In genomic region chr9:96735946-96736345, GRCm38 (mm10) we compare ENCODE assay signal across 15 mouse cellular contexts. TPM values are rescaled to one million over a fixed set of nuclear protein-coding genes. Genes with fewer than 3 reads are reported as not detected.
DNase-seq lines count a peak whose midpoint lies in the region; ATAC-seq and TF ChIP-seq lines count a peak whose summit lies in the region.
"Had no signal": no experiment of that assay in that cellular context is flagged by ENCODE, and none has a peak within 500 bp of the region (broad histone marks: within the 10 kb centered on the region; RNA-seq: fewer than 3 reads in every experiment).

No protein-coding gene starts in this region.

- no peaks in the 10 kb centered on the region for H3K36me3 ChIP-seq in forebrain, embryonic 11.5 days (ENCODE audit: control insufficient read depth, insufficient read depth, low read length)
- no peaks in the 10 kb centered on the region for H3K36me3 ChIP-seq in forebrain, embryonic 10.5 days (replicated peaks)
- H3K36me3 ChIP-seq in hindbrain, embryonic 12.5 days, result no peaks in the 10 kb centered on the region
- no peaks in the 10 kb centered on the region for H3K36me3 ChIP-seq in hindbrain, postnatal 0 days (ENCODE audit: insufficient read depth, low read length)
- H3K36me3 ChIP-seq in midbrain, embryonic 13.5 days, result no peaks in the 10 kb centered on the region
- no peaks in the 10 kb centered on the region for H3K36me3 ChIP-seq in midbrain, postnatal 0 days (ENCODE audit: insufficient read depth, low read length)
- no peaks in the 10 kb centered on the region for H3K36me3 ChIP-seq in embryonic facial prominence, embryonic 14.5 days (ENCODE audit: control insufficient read depth, insufficient read depth, low read length)
- H3K36me3 ChIP-seq: forebrain, embryonic 15.5 days; G1E; liver, embryonic 15.5 days had no signal

- no peak for TF ChIP-seq CTCF in hindbrain, postnatal 0 days (IDR thresholded peaks at IDR 0.05; ENCODE audit: low read depth)
- TF ChIP-seq CTCF in midbrain, postnatal 0 days (IDR thresholded peaks at IDR 0.05), result no peak

- H3K9ac ChIP-seq in forebrain, embryonic 11.5 days (ENCODE audit: low read length), result no peak overlapping the region
- no peak overlapping the region for H3K9ac ChIP-seq in hindbrain, embryonic 12.5 days
- H3K9ac ChIP-seq in hindbrain, postnatal 0 days (replicated peaks; ENCODE audit: low read length), result no peak overlapping the region
- no peak overlapping the region for H3K9ac ChIP-seq in midbrain, embryonic 13.5 days (replicated peaks)
- no peak overlapping the region for H3K9ac ChIP-seq in midbrain, postnatal 0 days (replicated peaks; ENCODE audit: low read length, poor library complexity, severe bottlenecking)
- no peak overlapping the region for H3K9ac ChIP-seq in embryonic facial prominence, embryonic 14.5 days (ENCODE audit: low read depth, low read length)
- H3K9ac ChIP-seq: forebrain, embryonic 15.5 days; liver, embryonic 15.5 days had no signal

- ATAC-seq in forebrain, embryonic 11.5 days (replicated peaks; ENCODE audit: low FRiP score), result no peak
- no peak for ATAC-seq in hindbrain, embryonic 12.5 days (ENCODE audit: low FRiP score)
- no peak for ATAC-seq in hindbrain, postnatal 0 days
- no peak for ATAC-seq in midbrain, embryonic 13.5 days
- no peak for ATAC-seq in midbrain, postnatal 0 days (ENCODE audit: low FRiP score)
- no peak for ATAC-seq in embryonic facial prominence, embryonic 14.5 days (ENCODE audit: low read depth)
- ATAC-seq: forebrain, embryonic 15.5 days had no signal

- H3K4me1 ChIP-seq in forebrain, embryonic 11.5 days (replicated peaks; ENCODE audit: control insufficient read depth, insufficient read depth, low read length), result peaks cover 8% of the 10 kb centered on the region
- H3K4me1 ChIP-seq in forebrain, embryonic 10.5 days, result peaks cover 43% of the 10 kb centered on the region
- peaks cover 14% of the 10 kb centered on the region for H3K4me1 ChIP-seq in hindbrain, embryonic 12.5 days
- no peaks in the 10 kb centered on the region for H3K4me1 ChIP-seq in hindbrain, postnatal 0 days (ENCODE audit: insufficient read depth, low read length)
- H3K4me1 ChIP-seq in midbrain, embryonic 13.5 days (replicated peaks), result peaks cover 43% of the 10 kb centered on the region
- peaks cover 5% of the 10 kb centered on the region; the same call in 1 of the 2 replicates for H3K4me1 ChIP-seq in midbrain, postnatal 0 days (ENCODE audit: insufficient read depth, low read length)
- peaks cover 11% of the 10 kb centered on the region; the same call in 1 of the 2 replicates for H3K4me1 ChIP-seq in embryonic facial prominence, embryonic 14.5 days (ENCODE audit: control insufficient read depth, insufficient read depth, low read length)
- H3K4me1 ChIP-seq: liver, embryonic 15.5 days had no signal

- 71% methylated on average over 4 of the region's 4 CpGs for WGBS in forebrain, embryonic 11.5 days
- 77% methylated on average over 4 of the region's 4 CpGs for WGBS in forebrain, embryonic 10.5 days
- 59% methylated on average over 4 of the region's 4 CpGs for WGBS in hindbrain, embryonic 12.5 days
- 64% methylated on average over 4 of the region's 4 CpGs for WGBS in hindbrain, postnatal 0 days
- 49% methylated on average over 4 of the region's 4 CpGs for WGBS in midbrain, embryonic 13.5 days
- 39% methylated on average over 4 of the region's 4 CpGs for WGBS in midbrain, postnatal 0 days
- WGBS in embryonic facial prominence, embryonic 14.5 days, result 40% methylated on average over 4 of the region's 4 CpGs

- no peaks in the 10 kb centered on the region for H3K9me3 ChIP-seq in forebrain, embryonic 11.5 days (ENCODE audit: control insufficient read depth, low read length)
- no peaks in the 10 kb centered on the region for H3K9me3 ChIP-seq in forebrain, embryonic 10.5 days
- H3K9me3 ChIP-seq in hindbrain, embryonic 12.5 days (replicated peaks), result no peaks in the 10 kb centered on the region
- H3K9me3 ChIP-seq in hindbrain, postnatal 0 days (ENCODE audit: low read length), result no peaks in the 10 kb centered on the region
- no peaks in the 10 kb centered on the region for H3K9me3 ChIP-seq in midbrain, embryonic 13.5 days
- H3K9me3 ChIP-seq in midbrain, postnatal 0 days (ENCODE audit: low read length), result no peaks in the 10 kb centered on the region
- no peaks in the 10 kb centered on the region for H3K9me3 ChIP-seq in embryonic facial prominence, embryonic 14.5 days (ENCODE audit: control insufficient read depth, low read length)
- H3K9me3 ChIP-seq: forebrain, embryonic 15.5 days; G1E; liver, embryonic 15.5 days had no signal

- no peaks in the 10 kb centered on the region for H3K27me3 ChIP-seq in forebrain, embryonic 11.5 days (ENCODE audit: control insufficient read depth, insufficient read depth, low read length)
- peaks cover 12% of the 10 kb centered on the region for H3K27me3 ChIP-seq in forebrain, embryonic 10.5 days (ENCODE audit: poor library complexity, severe bottlenecking)
- H3K27me3 ChIP-seq in hindbrain, embryonic 12.5 days, result no peaks in the 10 kb centered on the region
- no peaks in the 10 kb centered on the region for H3K27me3 ChIP-seq in hindbrain, postnatal 0 days (ENCODE audit: insufficient read depth, low read length)
- H3K27me3 ChIP-seq in midbrain, embryonic 13.5 days, result no peaks in the 10 kb centered on the region
- no peaks in the 10 kb centered on the region for H3K27me3 ChIP-seq in midbrain, postnatal 0 days (ENCODE audit: insufficient read depth, low read length)
- no peaks in the 10 kb centered on the region for H3K27me3 ChIP-seq in embryonic facial prominence, embryonic 14.5 days (replicated peaks; ENCODE audit: control insufficient read depth, insufficient read depth, low read length)
- H3K27me3 ChIP-seq: forebrain, embryonic 15.5 days had no signal

- DNase-seq in forebrain, embryonic 11.5 days (ENCODE audit: low spot score), result peak; percentile 47
- no peak for DNase-seq in forebrain, embryonic 10.5 days (ENCODE audit: extremely low spot score, low spot score)
- no peak for DNase-seq in hindbrain, postnatal 0 days (ENCODE audit: low spot score)
- no peak for DNase-seq in midbrain, postnatal 0 days (ENCODE audit: low spot score)
- peak; percentile 42 for DNase-seq in embryonic facial prominence, embryonic 14.5 days (ENCODE audit: low spot score)
- no peak for DNase-seq in liver
- DNase-seq: cerebellum, adult 11-12 months; layer of hippocampus, adult 9-11 months; lung, postnatal 36 days had no signal

- H3K4me3 ChIP-seq in forebrain, embryonic 11.5 days (ENCODE audit: low read depth, low read length), result no peak overlapping the region
- H3K4me3 ChIP-seq in forebrain, embryonic 10.5 days, result no peak overlapping the region
- H3K4me3 ChIP-seq in hindbrain, embryonic 12.5 days, result no peak overlapping the region
- H3K4me3 ChIP-seq in hindbrain, postnatal 0 days (ENCODE audit: low read length), result no peak overlapping the region
- H3K4me3 ChIP-seq in midbrain, embryonic 13.5 days (replicated peaks), result no peak overlapping the region
- H3K4me3 ChIP-seq in midbrain, postnatal 0 days (ENCODE audit: low read depth, low read length), result no peak overlapping the region
- no peak overlapping the region for H3K4me3 ChIP-seq in embryonic facial prominence, embryonic 14.5 days (ENCODE audit: low read depth, low read length)
- H3K4me3 ChIP-seq: forebrain, embryonic 15.5 days; liver, embryonic 15.5 days had no signal

- no peak overlapping the region for H3K4me2 ChIP-seq in forebrain, embryonic 11.5 days (ENCODE audit: low read depth, low read length, severe bottlenecking)
- no peak overlapping the region for H3K4me2 ChIP-seq in hindbrain, embryonic 12.5 days (replicated peaks)
- no peak overlapping the region for H3K4me2 ChIP-seq in hindbrain, postnatal 0 days (ENCODE audit: low read depth, low read length)
- H3K4me2 ChIP-seq in midbrain, embryonic 13.5 days (replicated peaks), result no peak overlapping the region
- no peak overlapping the region for H3K4me2 ChIP-seq in midbrain, postnatal 0 days (ENCODE audit: low read depth, low read length, poor library complexity, severe bottlenecking)
- H3K4me2 ChIP-seq in embryonic facial prominence, embryonic 14.5 days (ENCODE audit: low read depth, low read length), result no peak overlapping the region
- H3K4me2 ChIP-seq: forebrain, embryonic 15.5 days; liver, embryonic 15.5 days had no signal

- H3K27ac ChIP-seq in forebrain, embryonic 11.5 days (ENCODE audit: low read depth, low read length), result no peak overlapping the region
- no peak overlapping the region for H3K27ac ChIP-seq in forebrain, embryonic 10.5 days
- H3K27ac ChIP-seq in hindbrain, embryonic 12.5 days, result peak overlapping the region; percentile 40
- H3K27ac ChIP-seq in hindbrain, postnatal 0 days, result no peak overlapping the region
- peak overlapping the region; percentile 57 for H3K27ac ChIP-seq in midbrain, embryonic 13.5 days
- no peak overlapping the region for H3K27ac ChIP-seq in midbrain, postnatal 0 days (ENCODE audit: low read depth, low read length)
- no peak overlapping the region; the same call in 1 of the 2 replicates for H3K27ac ChIP-seq in embryonic facial prominence, embryonic 14.5 days (replicated peaks; ENCODE audit: low read depth, low read length)
- H3K27ac ChIP-seq: forebrain, embryonic 15.5 days; kidney, postnatal 0 days; liver, embryonic 15.5 days had no signal

RNA-seq across cellular contexts. Expression of gene Zbtb38, which starts 16.7 kb away (rescaled TPM):
- 10.5 and 11.1 TPM in 2 replicates for polyA plus RNA-seq in forebrain, embryonic 11.5 days (2014; fragmentation: Nextera tagmentation; extraction: Ambion mirVana)
- polyA plus RNA-seq in forebrain, embryonic 10.5 days (2016; fragmentation: Nextera tagmentation; extraction: Ambion mirVana), result 9.0 and 9.4 TPM in 2 replicates
- polyA plus RNA-seq in hindbrain, embryonic 12.5 days (2016; fragmentation: Nextera tagmentation; extraction: Ambion mirVana), result 18.0 and 20.0 TPM in 2 replicates
- 36.2 and 46.5 TPM in 2 replicates for total RNA-seq in hindbrain, postnatal 0 days (2014; rRNA removed)
- polyA plus RNA-seq in hindbrain, postnatal 0 days (2015; fragmentation: Nextera tagmentation; extraction: Ambion mirVana), result 36.6 and 38.7 TPM in 2 replicates
- 38.0 and 41.1 TPM in 2 replicates for polyA plus RNA-seq in midbrain, embryonic 13.5 days (2015; fragmentation: Nextera tagmentation; extraction: Ambion mirVana)
- 50.7 and 77.7 TPM in 2 replicates for total RNA-seq in midbrain, postnatal 0 days (2014; rRNA removed)
- polyA plus RNA-seq in midbrain, postnatal 0 days (2015; fragmentation: Nextera tagmentation; extraction: Ambion mirVana), result 46.2 and 49.9 TPM in 2 replicates
- polyA plus RNA-seq in embryonic facial prominence, embryonic 14.5 days (2014; fragmentation: Nextera tagmentation; extraction: Ambion mirVana), result 17.1 and 18.1 TPM in 2 replicates

Comparison
In these comparisons a context has a peak if more than half of its experiments do, and no peak if none do; other contexts are left out.
1. DNase-seq: peak in forebrain, embryonic 11.5 days (single experiment) and embryonic facial prominence, embryonic 14.5 days (single experiment); none in forebrain, embryonic 10.5 days (single experiment), hindbrain, postnatal 0 days (single experiment), midbrain, postnatal 0 days (single experiment) and liver (single experiment).
2. H3K27ac ChIP-seq: peak in hindbrain, embryonic 12.5 days (single experiment) and midbrain, embryonic 13.5 days (single experiment); none in forebrain, embryonic 11.5 days (single experiment), forebrain, embryonic 10.5 days (single experiment), hindbrain, postnatal 0 days (single experiment), midbrain, postnatal 0 days (single experiment) and embryonic facial prominence, embryonic 14.5 days (single experiment).